Mouse (Mus musculus): ENCODE measurements around the gene Capn12.

The Capn12 gene

GRCm38 (mm10) chr7:28918540-28918939, 37.3 kb downstream of the Capn12 start:
- in situ Hi-C loops (cut with MseI, MboI) = no loop called here

GRCm38 (mm10) chr7:28919815-28920214, 38.6 kb downstream of the Capn12 start:
- in situ Hi-C loops (cut with MseI, MboI) = no loop called here

GRCm38 (mm10) chr7:28921178-28921577, 40.0 kb downstream of the Capn12 start:
- in situ Hi-C loops (cut with MseI, MboI) = no loop called here

- in situ Hi-C loops (cut with MseI, MboI) = no loop called here
Measured at GRCm38 (mm10) chr7:28921722-28922465, 40.7 kb downstream of the Capn12 start.

GRCm38 (mm10) chr7:28922606-28923005, 41.4 kb downstream of the Capn12 start:
- in situ Hi-C loops (cut with MseI, MboI) = no loop called here

GRCm38 (mm10) chr7:28923865-28924291, 42.7 kb downstream of the Capn12 start:
- in situ Hi-C loops (cut with MseI, MboI) = no loop called here

GRCm38 (mm10) chr7:28924802-28925201, 43.6 kb downstream of the Capn12 start:
- in situ Hi-C loops (cut with MseI, MboI) = no loop called here

GRCm38 (mm10) chr7:28925317-28925716, 44.1 kb downstream of the Capn12 start:
- in situ Hi-C loops (cut with MseI, MboI) = no loop called here

GRCm38 (mm10) chr7:28926172-28926571, 45.0 kb downstream of the Capn12 start:
- in situ Hi-C loops (cut with MseI, MboI) = no loop called here

GRCm38 (mm10) chr7:28929381-28929780, 48.2 kb downstream of the Capn12 start:
- in situ Hi-C loops (cut with MseI, MboI) = no loop called here

GRCm38 (mm10) chr7:28930320-28931031, 49.3 kb downstream of the Capn12 start:
- in situ Hi-C loops (cut with MseI, MboI) = no loop called here

- in situ Hi-C loops (cut with MseI, MboI) = no loop called here
Measured at GRCm38 (mm10) chr7:28931032-28931694, 49.9 kb downstream of the Capn12 start.

- in situ Hi-C loops (cut with MseI, MboI) = no loop called here
Measured at GRCm38 (mm10) chr7:28931695-28932039, 50.4 kb downstream of the Capn12 start.

- in situ Hi-C loops (cut with MseI, MboI) = no loop called here
Measured at GRCm38 (mm10) chr7:28932421-28933041, 51.3 kb downstream of the Capn12 start.

- in situ Hi-C loops (cut with MseI, MboI) = no loop called here
Measured at GRCm38 (mm10) chr7:28933825-28934224, 52.6 kb downstream of the Capn12 start.

GRCm38 (mm10) chr7:28936787-28937186, 55.6 kb downstream of the Capn12 start:
- in situ Hi-C loops (cut with MseI, MboI) = no loop called here

- in situ Hi-C loops (cut with MseI, MboI) = no loop called here
Measured at GRCm38 (mm10) chr7:28938654-28939053, 57.4 kb downstream of the Capn12 start.

GRCm38 (mm10) chr7:28939418-28940183, 58.4 kb downstream of the Capn12 start:
- in situ Hi-C loops (cut with MseI, MboI) = no loop called here

- in situ Hi-C loops (cut with MseI, MboI) = no loop called here
Measured at GRCm38 (mm10) chr7:28941129-28941528, 59.9 kb downstream of the Capn12 start.

- in situ Hi-C loops (cut with MseI, MboI) = no loop called here
Measured at GRCm38 (mm10) chr7:28941542-28941941, 60.3 kb downstream of the Capn12 start.

Data from mouse trophoblast stem cell (cell line).